In the genomic region with DNA sequence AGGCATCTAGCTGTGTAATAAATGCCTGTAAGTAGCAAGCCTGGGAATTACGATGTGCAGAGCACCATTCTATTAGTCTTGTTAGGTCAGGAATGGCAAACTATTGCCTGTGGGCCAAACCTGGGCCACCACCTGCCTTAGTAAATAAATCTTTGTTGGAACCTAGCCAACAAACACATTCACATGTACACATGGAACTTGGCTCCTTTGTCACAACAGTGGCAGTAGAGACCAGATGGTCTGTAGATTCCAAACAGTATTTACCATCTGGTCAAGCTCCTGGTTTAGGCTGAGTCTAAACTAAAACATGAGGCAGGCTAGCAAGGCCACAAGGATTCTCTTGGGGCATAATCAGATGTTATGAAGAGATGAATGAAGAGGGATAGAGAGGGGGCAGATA, we compare ENCODE assay signal across 13 mouse cellular contexts.
DNase-seq lines count a peak whose midpoint lies in the region; ATAC-seq lines count a peak whose summit lies in the region.
"Had no signal": no experiment of that assay in that cellular context is flagged by ENCODE, and none has a peak within 500 bp of the region (broad histone marks: within the 10 kb centered on the region; RNA-seq: fewer than 3 reads in every experiment).

No protein-coding gene starts in this region.

- no peak overlapping the region for H3K4me2 ChIP-seq in neural tube, embryonic 12.5 days (replicated peaks)
- H3K4me2 ChIP-seq in hindbrain, embryonic 12.5 days (replicated peaks), result no peak overlapping the region
- H3K4me2 ChIP-seq: liver, embryonic 11.5 days had no signal

- no peak overlapping the region for H3K9ac ChIP-seq in neural tube, embryonic 12.5 days
- H3K9ac ChIP-seq in hindbrain, embryonic 12.5 days, result no peak overlapping the region

- 0 out of 2 replicates have a peak, but pooled peaks cover 4% of the 10 kb centered on the region for H3K4me1 ChIP-seq in neural tube, embryonic 12.5 days
- H3K4me1 ChIP-seq in hindbrain, embryonic 12.5 days, result 0 out of 2 replicates have a peak, but pooled peaks cover 2% of the 10 kb centered on the region

- ATAC-seq in neural tube, embryonic 12.5 days (ENCODE audit: low FRiP score, low read depth), result 0 out of 2 replicates have a peak, but pooled peaks have one; percentile 56
- ATAC-seq in hindbrain, embryonic 12.5 days (ENCODE audit: low FRiP score), result peak; percentile 46; the same call in 1 of the 2 replicates

- H3K27ac ChIP-seq in neural tube, embryonic 12.5 days, result no peak overlapping the region
- H3K27ac ChIP-seq in hindbrain, embryonic 12.5 days, result no peak overlapping the region

- DNase-seq in embryo, embryonic 11 days, result peak; percentile 35
- no peak for DNase-seq in embryo, embryonic 10.5 days (ENCODE audit: low spot score)
- no peak for DNase-seq in neural tube, embryonic 10.5 days (ENCODE audit: extremely low spot score, low spot score)
- no peak for DNase-seq in layer of hippocampus, adult 18-20 months (ENCODE audit: low spot score in 2 of 2)
- no peak for DNase-seq in layer of hippocampus, postnatal 14 days (ENCODE audit: low spot score in 2 of 2)
- no peak for DNase-seq in B cell, adult 2 months
- DNase-seq: heart, postnatal 10 days; kidney, adult 9 months; layer of hippocampus, adult 9-11 months had no signal

- WGBS in neural tube, embryonic 12.5 days, result 45% methylated on average over 1 of the region's 1 CpGs
- 66% methylated on average over 1 of the region's 1 CpGs for WGBS in hindbrain, embryonic 12.5 days

- no peaks in the 10 kb centered on the region for H3K9me3 ChIP-seq in neural tube, embryonic 12.5 days
- H3K9me3 ChIP-seq in hindbrain, embryonic 12.5 days (replicated peaks), result no peaks in the 10 kb centered on the region

- no peaks in the 10 kb centered on the region for H3K27me3 ChIP-seq in neural tube, embryonic 12.5 days (replicated peaks)
- H3K27me3 ChIP-seq in hindbrain, embryonic 12.5 days, result no peaks in the 10 kb centered on the region

- H3K36me3 ChIP-seq in neural tube, embryonic 12.5 days, result no peaks in the 10 kb centered on the region
- no peaks in the 10 kb centered on the region for H3K36me3 ChIP-seq in hindbrain, embryonic 12.5 days

- no peak overlapping the region for H3K4me3 ChIP-seq in neural tube, embryonic 12.5 days
- H3K4me3 ChIP-seq in hindbrain, embryonic 12.5 days, result no peak overlapping the region
- H3K4me3 ChIP-seq: erythroblast, embryonic 14.5 days had no signal
